Mouse (Mus musculus) megakaryocyte, embryonic 14.5 days (primary cell): Measurements from ENCODE around the gene Sema4a.

ENCODE experiments used
- FLI1 ChIP-seq: IDR thresholded peaks from 2 replicates; pipeline ENCODE4 v1.6.1; 2012; ENCODE audit warnings: low read length, inconsistent platforms, mixed read lengths
- GATA1 ChIP-seq: IDR thresholded peaks from 3 replicates; pipeline ENCODE4 v1.6.1; 2012; ENCODE audit warnings: mixed read lengths, low read length, inconsistent platforms, borderline replicate concordance

DNA sequence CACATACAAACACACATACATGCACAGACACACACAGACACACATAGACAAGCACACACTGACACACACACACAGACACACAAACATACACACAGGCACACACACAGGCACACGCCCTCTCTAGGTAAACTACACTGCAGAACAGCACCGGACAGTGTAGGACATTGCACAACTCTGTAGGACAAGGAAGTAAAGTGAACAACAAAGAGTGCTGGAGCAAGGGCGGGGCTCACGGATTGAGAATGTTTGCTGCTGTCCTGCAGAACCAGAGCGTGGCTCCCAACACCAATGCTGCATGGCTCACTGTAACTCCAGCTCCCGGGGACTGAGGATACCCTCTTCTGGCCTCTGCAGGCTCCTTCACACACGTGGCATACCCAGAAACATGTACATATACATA is 18.1 kb downstream of the Sema4a start:
- TF ChIP-seq FLI1 (no peak), GATA1 (no peak)
